Mouse (Mus musculus): Measurements from ENCODE around the gene Grap2.
"Not testable (repeated sequence)": the region's sequence is repeated elsewhere in the genome, so short reads cannot be mapped to it uniquely, and the experiment has no call there.

The Grap2 gene

DNA sequence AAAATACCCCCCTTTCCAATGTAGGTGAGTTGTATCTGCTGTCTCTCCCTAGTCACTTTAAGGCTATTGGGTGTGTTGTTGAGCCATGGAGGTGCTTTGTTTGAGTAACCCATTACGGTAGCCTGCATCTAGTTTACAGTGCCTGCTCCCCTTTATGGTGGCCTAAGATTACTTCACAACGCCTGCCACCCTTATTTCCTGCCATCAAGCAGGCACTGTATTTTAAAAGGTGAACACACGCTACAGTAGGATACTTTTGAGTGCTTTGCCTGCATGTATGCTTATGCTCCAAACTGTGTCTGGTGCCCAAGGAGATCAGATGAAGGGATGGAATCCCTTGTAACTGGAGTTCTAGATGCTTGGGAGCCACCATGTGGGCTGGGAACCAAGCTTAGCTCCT lies 5.3 kb upstream of the Grap2 start:
- DNase-seq = no peak

DNA sequence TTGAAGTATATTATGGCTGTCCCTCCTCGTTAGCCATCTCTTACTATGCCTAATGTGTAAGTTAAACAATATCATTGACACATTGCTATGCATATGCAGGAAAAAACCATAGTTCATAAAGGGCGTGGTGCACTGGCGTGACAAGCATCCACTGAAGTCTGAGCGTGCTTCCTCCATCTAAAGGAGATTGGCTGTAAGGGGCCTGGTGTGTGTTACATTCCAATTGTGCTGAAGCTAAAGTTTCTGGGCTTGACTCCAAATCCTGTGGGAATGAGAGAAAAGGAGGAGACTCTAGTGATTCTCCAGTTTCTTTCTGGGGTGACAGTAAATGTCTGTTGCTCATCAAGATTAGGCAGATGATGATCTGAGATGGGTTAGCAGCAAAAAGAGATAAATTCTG lies 4.7 kb upstream of the Grap2 start:
- DNase-seq = no peak

DNA sequence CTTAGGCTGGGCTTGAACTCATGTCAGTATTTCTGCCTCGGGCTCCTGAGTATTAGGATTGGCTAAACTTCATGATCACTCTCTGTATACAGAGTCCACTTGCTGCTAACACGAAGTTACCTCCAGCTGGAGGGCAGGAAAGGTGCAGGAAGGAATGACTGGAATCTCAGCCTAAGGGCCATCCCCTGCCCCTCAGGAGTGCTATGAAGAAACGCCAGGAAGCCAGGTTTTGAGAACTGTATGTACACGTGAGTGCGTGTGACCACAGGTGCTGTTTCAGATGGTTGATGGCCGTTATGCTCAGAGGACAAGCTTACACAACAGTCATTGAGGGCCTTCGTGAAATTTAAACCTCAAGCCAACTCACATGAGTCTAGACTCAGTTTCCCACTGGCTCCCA lies 3.2 kb upstream of the Grap2 start:
- no peak for DNase-seq

DNA sequence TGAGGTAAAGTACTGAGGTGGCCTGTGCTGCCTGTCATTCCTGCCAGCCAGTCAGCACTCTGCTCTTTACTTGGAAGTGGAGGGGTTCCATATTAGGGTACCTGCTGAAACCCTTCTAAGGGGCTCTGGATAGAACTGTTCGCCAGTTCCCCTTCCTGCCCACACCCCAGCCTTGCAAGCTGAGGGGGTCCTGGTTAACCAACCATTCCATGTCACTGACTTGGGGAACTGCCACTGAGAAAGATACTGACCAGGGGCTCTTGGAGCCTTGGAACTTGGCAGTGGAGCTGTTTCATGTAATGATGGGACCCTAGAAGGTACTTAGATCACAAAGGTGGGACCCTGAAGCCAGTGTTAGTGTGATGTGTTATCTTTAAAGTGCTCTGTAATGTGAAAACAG lies 2.2 kb upstream of the Grap2 start:
- no peak for DNase-seq

DNA sequence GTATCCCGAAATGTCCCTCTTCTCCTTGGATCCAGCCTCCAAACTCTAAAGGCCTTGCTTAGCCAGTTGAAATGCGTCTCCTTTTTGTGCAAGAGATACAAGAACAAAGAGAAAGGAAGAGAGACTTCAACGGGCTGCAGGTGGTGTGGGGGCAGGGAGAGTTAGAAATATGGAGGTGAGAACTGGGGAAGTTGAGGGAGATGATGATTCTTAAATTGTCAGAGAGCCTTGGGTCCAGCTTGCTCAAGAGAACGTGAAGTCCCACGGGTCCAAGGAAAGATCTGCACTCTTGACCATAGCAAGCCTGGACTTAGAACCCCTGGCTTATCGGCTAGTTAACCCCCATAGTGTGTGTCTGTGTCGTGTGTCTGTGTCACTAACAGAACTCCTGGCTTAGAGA lies 783 bp upstream of the Grap2 start:
- DNase-seq = no peak

DNA sequence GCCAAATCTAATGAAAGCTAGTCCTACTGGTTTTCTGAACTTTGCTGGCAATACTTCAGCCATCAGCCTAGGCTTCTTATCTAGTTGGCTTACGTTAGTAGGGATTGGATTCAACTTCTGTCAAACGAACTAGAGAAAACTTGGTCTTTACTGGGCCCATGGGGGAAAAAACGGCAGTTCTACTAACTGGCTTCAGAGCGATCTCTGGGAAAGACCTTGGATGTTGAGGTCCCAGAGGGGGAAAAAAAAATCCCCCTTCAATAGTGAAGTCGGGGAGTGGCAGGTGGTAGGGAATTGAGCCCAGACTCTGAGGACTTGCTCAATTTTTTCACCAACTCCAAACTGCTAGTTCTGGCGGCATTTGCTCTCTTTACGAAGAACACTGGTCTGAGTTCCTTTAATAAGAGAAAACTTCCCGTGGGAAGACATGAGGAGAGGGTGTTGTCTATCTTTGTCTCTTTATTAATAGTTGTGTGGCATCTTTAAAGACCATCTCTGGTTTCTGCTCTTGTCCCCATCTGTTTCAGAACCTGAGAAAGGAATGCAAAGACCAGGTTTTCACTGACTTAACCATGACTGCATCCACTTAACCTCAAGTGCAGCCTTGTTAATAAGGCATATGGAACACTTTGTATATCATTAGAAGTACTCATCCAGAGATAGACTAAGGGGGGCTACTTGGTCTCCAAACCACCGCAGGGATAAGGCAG lies 572 bp downstream of the Grap2 start:
- DNase-seq = no peak

DNA sequence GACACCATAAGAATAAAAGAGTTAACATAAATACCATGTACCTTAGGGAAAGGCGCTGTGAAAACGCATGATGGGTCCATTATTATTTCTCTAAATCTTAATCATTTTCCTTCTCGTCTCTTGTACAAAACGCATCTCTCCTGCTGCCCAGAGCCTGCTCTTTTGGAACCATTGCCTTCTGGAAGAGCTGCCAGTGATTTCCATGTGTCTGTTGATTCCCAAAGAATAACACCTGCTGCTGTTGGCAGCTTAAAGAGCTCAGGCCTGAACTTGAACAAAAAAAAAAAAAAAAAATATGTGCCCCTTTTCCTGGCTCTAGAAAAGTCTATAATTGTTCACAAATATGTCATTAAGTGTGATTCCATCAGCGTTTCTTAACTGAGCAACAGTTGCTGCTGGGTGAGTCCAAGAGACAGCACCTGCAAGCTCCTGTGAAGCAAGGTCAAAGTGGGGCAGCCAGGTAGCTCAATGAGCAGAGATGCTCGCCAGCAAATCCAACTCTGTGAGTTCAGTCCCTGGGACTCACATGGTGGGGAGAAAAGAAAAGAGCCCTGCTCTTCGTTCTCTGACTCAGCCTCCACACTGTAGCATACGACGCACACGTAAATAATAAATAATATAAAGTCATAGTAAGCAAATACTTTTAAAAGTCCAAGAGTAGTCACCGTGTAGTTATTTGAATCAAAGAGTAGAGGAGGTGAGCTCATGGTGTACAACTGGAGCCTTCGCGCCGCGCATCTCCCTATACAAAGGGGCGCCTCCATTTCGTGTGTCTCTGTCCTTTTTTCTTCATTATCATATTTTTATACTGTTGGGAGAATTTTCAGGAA lies 2.0 kb downstream of the Grap2 start:
- DNase-seq = no peak

DNA sequence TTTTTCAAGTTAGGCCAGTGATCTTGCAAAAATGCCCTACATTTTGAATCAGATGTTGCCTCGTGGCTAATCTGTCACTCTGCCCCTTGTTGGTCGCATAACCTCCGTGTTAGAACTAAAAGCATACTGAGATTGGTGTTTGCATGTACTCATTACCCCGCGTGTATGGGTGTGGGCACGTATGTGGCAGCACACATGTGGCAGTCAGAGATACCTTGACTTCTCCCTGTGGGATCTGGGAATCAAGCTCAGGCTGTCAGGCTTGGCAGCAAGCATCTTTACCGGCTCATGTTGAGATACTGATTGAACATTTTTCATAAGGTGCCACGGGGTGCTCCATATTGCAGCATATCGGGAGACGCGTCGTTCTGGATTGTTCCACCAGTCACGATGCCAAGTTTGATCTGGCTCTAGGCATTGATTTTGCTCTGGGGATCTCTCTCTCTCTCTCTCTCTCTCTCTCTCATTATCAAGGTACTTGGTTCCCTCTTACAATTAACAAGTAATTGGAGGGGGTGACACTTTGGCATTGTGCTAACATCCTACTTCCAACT lies 3.5 kb downstream of the Grap2 start:
- DNase-seq = no peak

DNA sequence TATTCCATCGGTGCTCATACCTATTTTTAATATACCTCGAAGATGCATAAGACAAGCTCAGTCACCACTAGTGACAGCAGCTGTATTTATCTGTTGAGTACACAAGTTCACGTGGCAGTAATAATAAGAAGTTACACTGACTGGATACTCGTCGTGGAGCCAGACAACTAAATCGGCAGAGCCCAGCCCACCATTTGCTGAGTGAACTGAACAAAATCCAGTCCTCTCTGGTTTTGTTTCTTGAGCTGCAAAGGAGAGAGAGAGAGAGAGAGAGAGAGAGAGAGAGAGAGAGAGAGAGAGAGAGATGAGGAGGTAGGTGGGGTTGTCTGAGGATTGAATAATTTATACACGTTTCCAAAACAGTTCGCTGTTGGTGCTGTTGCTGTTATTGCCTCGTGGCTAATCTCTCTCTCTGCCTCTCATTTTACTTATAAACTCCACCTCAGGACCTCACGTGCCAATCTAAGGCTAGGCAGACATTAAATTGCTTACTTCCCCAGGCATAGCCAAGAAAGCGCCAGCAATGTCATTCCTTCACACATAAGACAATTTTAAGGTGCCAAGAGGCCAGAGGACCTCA lies 4.1 kb downstream of the Grap2 start:
- no peak for DNase-seq

DNA sequence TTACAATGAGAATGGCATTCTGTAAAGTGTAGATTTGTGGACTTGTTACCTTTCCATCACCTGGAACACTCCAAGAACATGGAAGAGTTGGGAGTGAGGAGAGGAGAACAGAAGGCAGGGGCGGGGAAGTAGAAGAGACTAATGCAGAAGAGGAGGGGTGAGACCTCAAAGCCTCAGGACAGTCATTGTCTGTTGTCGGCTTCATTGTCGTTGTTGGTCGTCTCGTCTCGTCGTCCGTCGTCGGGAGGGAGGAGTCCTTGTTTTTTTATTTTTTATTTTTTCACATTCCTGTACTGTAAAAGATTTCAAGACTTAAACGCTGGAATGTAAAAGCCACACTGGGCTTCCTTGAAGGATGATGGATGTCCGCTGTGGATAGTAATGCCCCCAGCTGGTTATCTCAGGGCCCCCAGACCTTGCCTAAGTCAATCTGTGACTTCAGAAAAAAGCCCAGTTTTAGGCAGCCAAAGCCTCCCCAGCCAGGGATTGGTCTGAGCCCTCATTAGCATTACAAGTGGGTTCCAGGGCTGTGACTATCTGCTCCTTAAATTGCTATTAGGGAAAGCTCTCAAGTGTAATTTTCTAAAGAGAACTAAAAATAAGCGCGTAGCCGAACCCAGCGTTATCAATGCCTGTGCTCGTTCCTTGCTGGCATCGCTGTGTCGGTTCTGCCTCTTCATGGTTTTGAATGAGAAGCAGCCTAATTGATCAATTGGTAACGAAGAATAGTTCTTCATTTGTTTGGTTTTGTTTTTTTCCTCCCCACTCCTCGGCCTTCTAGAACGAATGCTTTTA lies 5.0 kb downstream of the Grap2 start:
- no peak for DNase-seq

DNA sequence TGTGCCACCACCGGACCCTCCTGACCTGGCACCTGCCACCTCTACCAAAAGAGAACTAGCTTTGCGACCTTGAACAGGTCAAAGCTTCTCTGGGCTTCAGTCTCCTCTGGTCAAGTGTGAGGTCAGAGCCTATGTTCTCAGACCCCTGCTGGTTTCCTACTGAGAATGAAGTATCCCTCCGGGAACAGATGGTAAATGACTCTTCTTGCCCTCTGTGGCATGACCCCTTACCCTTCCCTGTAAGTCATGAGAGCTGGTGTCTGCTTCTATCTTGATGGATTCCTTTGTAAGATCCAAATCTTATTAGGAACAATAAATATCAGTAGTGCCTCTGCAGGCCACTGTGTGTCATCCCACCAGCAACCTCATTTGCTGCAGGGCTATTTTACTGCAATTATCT lies 6.7 kb downstream of the Grap2 start:
- DNase-seq = no peak

DNA sequence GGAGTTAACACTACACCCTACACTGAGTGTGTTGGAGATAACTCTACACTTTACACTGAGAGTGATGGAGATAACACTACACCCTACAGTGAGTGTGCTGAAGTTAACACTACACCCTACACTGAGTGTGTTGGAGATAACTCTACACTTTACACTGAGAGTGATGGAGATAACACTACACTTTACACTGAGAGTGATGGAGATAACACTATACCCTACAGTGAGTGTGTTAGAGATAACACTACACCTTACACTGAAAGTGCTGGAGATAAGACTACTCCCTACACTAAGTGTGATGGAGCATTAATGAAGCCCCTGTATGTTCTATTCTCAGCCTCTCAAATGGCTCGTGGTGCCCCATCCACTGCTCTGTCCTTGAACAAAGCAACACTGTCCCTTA lies 8.2 kb downstream of the Grap2 start:
- DNase-seq = not testable (repeated sequence)

DNA sequence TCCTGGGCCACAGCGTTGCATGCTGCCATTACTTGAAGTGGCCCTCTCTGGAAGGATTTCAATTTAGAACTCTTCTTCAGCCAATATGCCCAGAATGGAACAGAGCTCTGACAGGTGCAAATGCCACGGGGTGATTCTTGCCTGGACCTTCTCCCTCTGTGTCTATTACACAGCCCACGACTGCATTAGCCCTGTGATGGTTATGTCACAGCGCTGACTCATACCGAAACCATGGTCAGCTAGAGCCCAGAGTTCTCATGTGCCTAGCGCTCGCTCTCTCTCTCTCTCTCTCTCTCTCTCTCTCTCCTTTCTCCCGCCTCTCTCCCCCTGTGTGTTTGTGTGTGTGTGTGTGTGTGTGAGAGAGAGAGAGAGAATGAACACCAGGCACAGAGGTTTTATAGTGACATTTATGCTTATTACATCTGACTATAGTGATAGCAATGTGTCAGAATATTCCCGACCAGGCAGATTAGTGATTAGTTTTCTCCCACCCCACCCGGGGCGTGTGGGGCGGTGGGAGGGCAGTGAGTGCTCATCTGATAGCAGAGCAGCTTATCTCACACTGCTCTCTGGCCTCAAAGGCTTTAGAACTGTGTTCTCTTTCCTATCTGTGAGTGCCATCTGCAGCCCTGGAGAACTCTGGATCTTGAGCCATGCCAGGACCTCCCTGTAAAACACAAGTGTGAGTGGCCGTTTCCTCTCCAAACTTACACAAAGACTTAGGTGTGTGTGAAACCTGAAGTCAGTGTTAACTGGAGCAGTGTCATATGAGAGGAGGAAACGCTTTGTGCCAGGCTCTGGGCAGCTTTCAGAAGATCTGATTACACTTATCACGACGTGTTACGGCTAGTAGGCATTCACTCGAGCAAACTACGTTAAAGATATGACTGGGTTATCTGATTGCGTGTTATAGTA lies 10.4 kb downstream of the Grap2 start:
- no peak for DNase-seq

DNA sequence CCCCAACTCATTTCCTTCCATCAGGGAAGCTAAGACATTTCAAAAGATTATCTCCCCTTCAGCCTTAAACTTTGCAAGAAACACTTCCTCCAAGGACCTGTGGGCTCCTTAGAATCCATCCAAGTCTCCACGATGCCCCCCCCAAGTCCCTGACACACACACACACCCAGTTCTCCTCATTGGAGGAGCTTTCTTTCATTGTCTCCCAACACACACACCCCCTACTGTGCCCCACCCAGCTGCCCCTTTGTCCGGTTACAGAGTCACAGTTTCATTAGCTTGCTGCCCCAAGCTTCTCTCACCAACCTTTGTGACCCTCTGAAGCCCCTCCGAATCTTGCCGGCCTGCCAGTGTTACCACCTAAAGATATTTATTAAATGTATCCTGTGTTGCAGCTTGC lies 13.9 kb downstream of the Grap2 start:
- no peak for DNase-seq

DNA sequence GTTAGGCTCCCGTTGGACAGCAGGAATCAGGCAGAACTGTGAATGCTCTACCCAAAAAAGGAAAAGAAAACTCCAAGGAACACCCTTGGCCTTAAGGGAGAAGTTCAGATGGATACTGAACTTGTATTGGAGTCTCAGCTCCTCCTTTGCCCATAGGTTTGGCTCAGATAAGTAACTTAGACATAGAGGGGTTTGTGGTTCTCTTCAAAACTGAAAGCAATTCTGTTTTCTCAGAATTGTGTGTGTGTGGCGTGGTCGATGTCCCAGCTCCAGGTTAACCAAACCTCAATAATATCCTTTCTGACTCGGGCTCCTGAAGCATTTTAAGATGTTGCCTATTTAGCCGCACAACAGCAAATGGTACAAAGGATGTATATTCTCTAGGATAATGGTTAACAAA lies 18.2 kb downstream of the Grap2 start:
- no peak for DNase-seq

DNA sequence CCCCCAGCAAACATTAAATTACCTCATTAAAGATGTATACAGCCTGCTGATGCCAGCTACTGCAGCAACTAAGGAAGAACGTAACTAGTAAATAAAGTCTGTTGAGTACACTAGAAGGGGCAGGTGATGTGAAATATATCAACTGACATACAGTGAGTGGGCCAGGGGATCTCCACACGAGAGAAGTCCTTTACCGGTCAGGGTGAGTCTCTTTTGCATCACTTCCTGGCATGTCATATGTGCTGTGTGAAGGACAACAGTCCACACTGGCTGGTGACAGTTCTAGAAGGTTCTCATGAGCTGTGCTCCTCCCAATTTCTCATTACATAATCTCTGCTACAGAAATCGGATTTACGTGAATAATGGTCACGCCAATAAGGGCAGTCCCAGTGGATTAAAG lies 20.3 kb downstream of the Grap2 start:
- DNase-seq = no peak

DNA sequence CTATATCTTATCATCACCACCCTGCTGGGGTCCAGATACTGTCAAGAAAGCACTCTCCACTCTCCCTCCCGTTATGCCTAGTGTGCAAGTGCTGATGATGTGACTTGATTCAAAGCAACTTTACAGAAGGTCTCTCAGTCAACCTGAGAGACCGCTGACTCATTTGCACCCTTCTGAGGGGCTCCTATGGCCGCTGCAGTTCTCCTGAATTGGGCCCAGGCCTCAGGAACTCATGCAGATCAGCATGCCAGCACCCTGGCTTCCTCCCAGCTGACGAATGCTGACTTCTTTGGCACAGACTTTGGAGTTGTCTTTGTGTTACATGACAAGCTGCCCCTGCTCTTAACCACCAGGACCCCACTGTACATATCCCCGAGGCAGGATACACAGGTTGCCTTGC lies 21.5 kb downstream of the Grap2 start:
- DNase-seq = no peak

DNA sequence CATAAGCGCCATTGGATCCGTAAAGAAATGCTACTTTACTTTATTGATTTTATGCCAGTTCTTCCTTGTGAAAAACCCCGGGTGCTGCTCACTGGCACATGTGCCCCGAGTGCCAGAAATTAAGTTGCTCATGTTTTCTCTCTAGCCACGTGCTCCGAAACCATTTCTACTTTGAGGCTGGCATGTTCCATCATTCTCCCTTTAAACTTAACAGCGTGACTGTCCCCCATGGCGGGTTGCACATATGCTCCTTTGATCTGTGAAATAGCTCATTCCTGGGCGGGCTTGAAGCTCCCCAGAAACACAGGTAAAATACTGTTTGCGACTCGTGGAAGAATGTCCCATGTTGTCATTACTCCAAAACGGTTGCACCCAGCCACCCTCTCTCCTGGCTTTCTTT lies 26.4 kb downstream of the Grap2 start:
- no peak for DNase-seq

DNA sequence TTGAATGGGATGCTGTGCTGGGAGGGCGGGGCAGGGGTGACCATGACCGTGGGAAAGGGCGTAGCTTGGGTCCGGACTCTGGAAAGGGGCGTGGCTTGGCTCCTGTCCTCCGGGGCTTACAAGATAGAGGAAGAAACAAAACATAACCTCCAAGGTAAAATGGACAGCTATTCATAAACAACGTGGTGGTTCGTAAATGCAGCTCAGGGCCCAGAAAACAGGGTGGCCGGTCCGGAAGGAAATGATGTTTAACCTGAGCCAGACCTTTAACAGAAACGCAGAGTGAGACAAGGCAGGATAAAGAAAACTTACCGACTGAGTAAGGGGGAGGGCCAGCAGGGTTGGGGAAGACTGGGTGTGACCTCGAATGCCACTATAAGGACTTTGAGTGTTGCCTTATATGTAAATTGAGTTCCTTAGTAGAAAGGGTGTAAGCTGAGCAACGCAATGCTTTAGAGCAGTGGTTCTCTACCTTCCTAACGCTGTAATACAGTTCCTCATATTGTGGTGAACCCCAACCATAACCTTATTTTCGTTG lies 26.9 kb downstream of the Grap2 start:
- DNase-seq = peak; percentile 44

DNA sequence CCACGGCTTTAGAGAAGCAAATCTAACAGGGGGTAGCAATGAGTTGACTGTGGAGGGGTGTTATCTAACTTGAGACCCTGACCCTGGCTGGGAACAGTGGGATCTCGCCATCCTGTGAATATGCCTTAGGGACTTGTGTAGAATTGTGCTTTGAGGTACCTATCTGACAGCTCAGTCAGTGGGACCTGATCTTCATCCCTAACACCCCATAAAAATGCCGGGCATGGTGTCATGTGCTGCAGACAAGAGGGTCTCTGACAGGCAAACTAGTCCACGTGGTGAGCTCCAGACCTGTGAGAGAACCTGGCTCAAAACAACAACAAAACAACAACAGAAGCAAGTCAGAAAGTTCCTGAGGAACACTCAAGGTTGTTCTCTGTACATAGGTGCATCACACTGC lies 27.4 kb downstream of the Grap2 start:
- no peak for DNase-seq

DNA sequence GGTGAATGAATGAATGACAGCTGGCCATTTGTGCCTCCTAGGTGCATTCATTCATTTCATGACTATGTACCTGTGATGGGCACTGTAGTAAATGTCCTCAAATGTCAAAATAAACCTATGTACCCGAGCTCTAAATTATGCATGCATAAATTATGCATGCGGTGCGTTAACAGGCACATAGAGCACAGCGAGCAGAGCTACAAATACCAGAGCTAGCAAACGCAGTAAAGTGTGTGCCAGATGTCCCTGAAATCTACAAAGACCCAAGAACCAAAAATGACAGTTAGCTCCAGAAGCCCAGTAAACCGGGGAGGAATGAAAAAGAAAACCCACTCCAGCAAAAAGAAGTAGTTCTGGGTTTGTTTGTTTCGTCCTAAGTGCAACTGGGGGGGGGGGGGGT lies 29.1 kb downstream of the Grap2 start:
- no peak for DNase-seq

DNA sequence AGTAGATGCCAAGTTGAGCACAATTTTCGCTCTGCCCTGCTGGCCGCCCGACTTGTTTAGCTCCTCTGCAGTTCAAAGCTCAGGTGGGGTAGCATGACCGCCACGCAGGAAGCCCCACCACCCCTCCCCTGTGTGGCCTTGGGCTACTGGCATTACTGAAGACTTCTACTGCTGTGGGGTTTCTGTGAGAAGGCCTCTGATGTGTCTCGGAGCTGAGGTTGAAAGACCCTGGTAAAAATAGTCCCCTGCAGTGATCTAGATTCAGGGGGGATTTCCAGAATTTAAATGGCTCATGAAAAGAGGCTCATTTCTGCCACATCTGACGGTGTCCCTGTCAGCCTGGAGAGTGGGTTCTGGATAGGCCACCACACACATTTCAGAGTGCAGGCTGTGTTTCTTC lies 30.1 kb downstream of the Grap2 start:
- DNase-seq = no peak
